Mouse (Mus musculus) MEL (cell line): ENCODE measurements around the gene Zp3. TPM values are rescaled to one million over a fixed set of nuclear protein-coding genes. Genes with fewer than 3 reads are reported as not detected.

ENCODE experiments used
- DNase-seq: peaks from one replicate; pipeline ENCODE4 v3.0.0; 2011; ENCODE audit warnings: low read depth, low spot score
- H3K27ac ChIP-seq: 2 replicates; pipeline ENCODE4 v1.5.1; 2012; ENCODE audit warnings: low read depth, mild to moderate bottlenecking, control low read depth, low read length, moderate library complexity; ENCODE audit not compliant: control insufficient read depth
- H3K27me3 ChIP-seq, 2 experiments: fragments of 150-350 bp in 1 of 2; sonication (generic) in 1 of 2; 2 replicates each; pipeline ENCODE4 v1.6.1; 2012; ENCODE audit warnings: low read length in 2 of 2, mild to moderate bottlenecking in 2 of 2, improper control_type of control experiment in 1 of 2, moderate library complexity in 1 of 2; ENCODE audit not compliant: insufficient read depth in 2 of 2, control insufficient read depth in 1 of 2
- H3K36me3 ChIP-seq, 2 experiments: 2 replicates each; pipeline ENCODE4 v1.6.1; 2012 to 2014; ENCODE audit warnings: low read length in 2 of 2, improper control_type of control experiment in 1 of 2, inconsistent platforms in 1 of 2, mild to moderate bottlenecking in 1 of 2; ENCODE audit not compliant: insufficient read depth in 2 of 2, control insufficient read depth in 1 of 2
- H3K4me1 ChIP-seq, 2 experiments: fragments of 150-350 bp in 1 of 2; sonication (generic) in 1 of 2; 2 replicates each; pipeline ENCODE4 v1.6.1; 2012; ENCODE audit warnings: low read length in 2 of 2, improper control_type of control experiment in 1 of 2, mild to moderate bottlenecking in 1 of 2; ENCODE audit not compliant: insufficient read depth in 2 of 2, control insufficient read depth in 1 of 2
- H3K4me3 ChIP-seq, 2 experiments: fragments of 150-350 bp in 1 of 2; sonication (generic) in 1 of 2; 2 replicates each; pipeline ENCODE4 v1.5.1; 2012; ENCODE audit warnings: low read depth in 2 of 2, low read length in 2 of 2, mild to moderate bottlenecking in 2 of 2, moderate library complexity in 2 of 2, control low read depth in 1 of 2, improper control_type of control experiment in 1 of 2; ENCODE audit not compliant: control insufficient read depth in 1 of 2, insufficient read depth in 1 of 2
- H3K79me2 ChIP-seq: 2 replicates; pipeline ENCODE4 v1.6.1; 2012; ENCODE audit warnings: mild to moderate bottlenecking, low read length, moderate library complexity; ENCODE audit not compliant: control insufficient read depth, poor library complexity, insufficient read depth
- H3K9ac ChIP-seq: 2 replicates; pipeline ENCODE4 v1.6.1; 2012; ENCODE audit warnings: low read depth, mild to moderate bottlenecking, control low read depth, low read length, moderate library complexity; ENCODE audit not compliant: control insufficient read depth, poor library complexity, severe bottlenecking
- H3K9me3 ChIP-seq: fragments of 150-350 bp; sonication (generic); replicated peaks from 2 replicates; pipeline ENCODE4 v1.6.1; 2012; ENCODE audit warnings: mild to moderate bottlenecking, low read length, improper control_type of control experiment, moderate library complexity; ENCODE audit not compliant: insufficient read depth
- CHD2 ChIP-seq: IDR thresholded peaks from 2 replicates; pipeline ENCODE4 v1.6.1; 2011; ENCODE audit warnings: low read length, improper control_type of control experiment
- E2F4 ChIP-seq: IDR thresholded peaks from 2 replicates; pipeline ENCODE4 v1.6.1; 2011; ENCODE audit warnings: low read depth, low read length, improper control_type of control experiment, borderline replicate concordance
- ELF1 ChIP-seq: IDR thresholded peaks from 2 replicates; pipeline ENCODE4 v1.6.1; 2014; ENCODE audit warnings: low read depth, mild to moderate bottlenecking, inconsistent platforms, low read length, improper control_type of control experiment, moderate library complexity
- EP300 ChIP-seq, 2 experiments: IDR thresholded peaks; 2 replicates each; pipeline ENCODE4 v1.6.1; 2011; ENCODE audit warnings: improper control_type of control experiment in 2 of 2, low read length in 2 of 2, low read depth in 1 of 2, mild to moderate bottlenecking in 1 of 2
- ETS1 ChIP-seq: IDR thresholded peaks from 2 replicates; pipeline ENCODE4 v1.6.1; 2012; ENCODE audit warnings: low read depth, mild to moderate bottlenecking, inconsistent platforms, low read length, improper control_type of control experiment, moderate library complexity
- GABPA ChIP-seq: IDR thresholded peaks from 2 replicates; pipeline ENCODE4 v1.6.1; 2012; ENCODE audit warnings: low read depth, mild to moderate bottlenecking, inconsistent platforms, low read length, improper control_type of control experiment, moderate library complexity
- JUND ChIP-seq: IDR thresholded peaks from 2 replicates; pipeline ENCODE4 v1.6.1; 2011; ENCODE audit warnings: low read depth, mild to moderate bottlenecking, improper control_type of control experiment, low read length
- MAX ChIP-seq: IDR thresholded peaks from 2 replicates; pipeline ENCODE4 v1.6.1; 2011; ENCODE audit warnings: low read length, improper control_type of control experiment
- MAZ ChIP-seq: IDR thresholded peaks from 2 replicates; pipeline ENCODE4 v1.6.1; 2012; ENCODE audit warnings: low read depth, mild to moderate bottlenecking, inconsistent platforms, low read length, improper control_type of control experiment
- MXI1 ChIP-seq: IDR thresholded peaks from 2 replicates; pipeline ENCODE4 v1.6.1; 2011; ENCODE audit warnings: mild to moderate bottlenecking, low read depth, low read length, improper control_type of control experiment
- MYC ChIP-seq: IDR thresholded peaks from 2 replicates; pipeline ENCODE4 v1.6.1; 2011; ENCODE audit warnings: low read depth, mild to moderate bottlenecking, low read length, improper control_type of control experiment, moderate library complexity
- NRF1 ChIP-seq: IDR thresholded peaks from 2 replicates; pipeline ENCODE4 v1.6.1; 2014; ENCODE audit warnings: low read depth, mild to moderate bottlenecking, inconsistent platforms, low read length, improper control_type of control experiment, moderate library complexity; ENCODE audit not compliant: poor library complexity, insufficient read depth, severe bottlenecking
- POLR2AphosphoS2 ChIP-seq: IDR thresholded peaks from 2 replicates; pipeline ENCODE4 v1.6.1; 2011; ENCODE audit warnings: low read length, improper control_type of control experiment
- POLR2AphosphoS5 ChIP-seq: IDR thresholded peaks from 2 replicates; pipeline ENCODE4 v1.6.1; 2012; ENCODE audit warnings: low read depth, borderline replicate concordance, mild to moderate bottlenecking, inconsistent platforms, low read length, moderate library complexity, mixed read lengths
- RAD21 ChIP-seq: IDR thresholded peaks from 2 replicates; pipeline ENCODE4 v1.6.1; 2011; ENCODE audit warnings: mild to moderate bottlenecking, low read depth, low read length, improper control_type of control experiment
- RCOR1 ChIP-seq: IDR thresholded peaks from 2 replicates; pipeline ENCODE4 v1.6.1; 2012; ENCODE audit warnings: low read depth, mild to moderate bottlenecking, inconsistent platforms, low read length, improper control_type of control experiment
- SMC3 ChIP-seq: IDR thresholded peaks from 2 replicates; pipeline ENCODE4 v1.6.1; 2011; ENCODE audit warnings: low read depth, low read length, improper control_type of control experiment
- USF2 ChIP-seq, 2 experiments: IDR thresholded peaks; 2 replicates each; pipeline ENCODE4 v1.6.1; 2011 to 2012; ENCODE audit warnings: improper control_type of control experiment in 2 of 2, low read length in 2 of 2, borderline replicate concordance in 1 of 2, inconsistent platforms in 1 of 2, low read depth in 1 of 2, mild to moderate bottlenecking in 1 of 2; ENCODE audit not compliant: insufficient read depth in 1 of 2
- ZC3H11A ChIP-seq: IDR thresholded peaks from 2 replicates; pipeline ENCODE4 v1.6.1; 2012; ENCODE audit warnings: low read depth, mild to moderate bottlenecking, inconsistent platforms, low read length, improper control_type of control experiment
- ZKSCAN1 ChIP-seq: IDR thresholded peaks from 2 replicates; pipeline ENCODE4 v1.6.1; 2012; ENCODE audit warnings: low read depth, mild to moderate bottlenecking, inconsistent platforms, low read length, improper control_type of control experiment, moderate library complexity
- ZMIZ1 ChIP-seq: IDR thresholded peaks from 2 replicates; pipeline ENCODE4 v1.6.1; 2012; ENCODE audit warnings: low read depth, mild to moderate bottlenecking, inconsistent platforms, low read length, improper control_type of control experiment, moderate library complexity
- ZNF384 ChIP-seq: IDR thresholded peaks from 2 replicates; pipeline ENCODE4 v1.6.1; 2012; ENCODE audit warnings: low read depth, mild to moderate bottlenecking, inconsistent platforms, low read length, improper control_type of control experiment
- polyA plus RNA-seq, 2 experiments: library from polyadenylated mRNA; stranded (reverse) in 1 of 2; unstranded in 1 of 2; fragments of >175 nt in 1 of 2; fragments of >200 nt in 1 of 2; gene quantifications; 2 replicates each; pipeline versions ENCODE4 v1.2.1 to v1.2.4; 2012; ENCODE audit warnings: low replicate concordance in 2 of 2, low read depth in 1 of 2; ENCODE audit not compliant: insufficient read length in 2 of 2, insufficient read depth in 1 of 2, missing spikeins in 1 of 2
- total RNA-seq: library from RNA; depleted of rRNA; stranded (reverse); fragments of 300-350 nt; gene quantifications from 2 replicates; pipeline ENCODE4 v1.2.3, GENCODE M21; 2012

Gene Zp3
- total and polyA plus RNA-seq, 3 experiments, result not detected

- H3K27ac ChIP-seq, result peak overlapping the region; percentile 60
Measured at GRCm38 (mm10) chr5:135950710-135951412, 29.0 kb upstream of the Zp3 start.

GRCm38 (mm10) chr5:135951660-135952059 lies 28.2 kb upstream of the Zp3 start:
- DNase-seq, result peak; percentile 59
- H3K27ac ChIP-seq, result peak overlapping the region; percentile 60
- TF ChIP-seq MXI1 (peak; percentile 26; the same call in 1 of the 2 replicates), MAX (peak; percentile 78), ZMIZ1 (no peak), ELF1 (0 out of 2 replicates have a peak, but pooled peaks have one; percentile 18), ZNF384 (peak; percentile 84), MYC (peak; percentile 90)
- H3K79me2 ChIP-seq, result no peaks in the 10 kb centered on the region
- H3K4me3 ChIP-seq, result no peak overlapping the region
- H3K9me3 ChIP-seq, result no peaks in the 10 kb centered on the region
- peak overlapping the region; percentile 4; the same call in 1 of the 2 replicates for H3K9ac ChIP-seq
- H3K36me3 ChIP-seq, result peaks cover 0 to 16% of the 10 kb centered on the region in 2 experiments; a peak in 2 of 4 replicates
- no peaks in the 10 kb centered on the region for H3K27me3 ChIP-seq
- H3K4me1 ChIP-seq, result peaks cover 7 to 21% of the 10 kb centered on the region in 2 experiments

More at GRCm38 (mm10) chr5:135950710-135951412, 29.0 kb upstream of the Zp3 start:
- peak; percentile 72 for DNase-seq
- no peaks in the 10 kb centered on the region for H3K27me3 ChIP-seq
- peak overlapping the region; percentile 4 for H3K9ac ChIP-seq
- H3K4me1 ChIP-seq, result peaks cover 5 to 14% of the 10 kb centered on the region in 2 experiments
- H3K79me2 ChIP-seq, result no peaks in the 10 kb centered on the region
- H3K4me3 ChIP-seq, result no peak overlapping the region
- TF ChIP-seq ETS1, result no peak
- TF ChIP-seq MXI1, result no peak
- no peak for TF ChIP-seq ZKSCAN1
- no peak for TF ChIP-seq NRF1
- TF ChIP-seq EP300 (IDR thresholded peaks at IDR 0.05; ENCODE audit: low read depth in 1 of 2, low read length in 2 of 2), result 0 out of 4 replicates have a peak, but pooled peaks of 1 of the 2 experiments have one; percentile 25
- TF ChIP-seq ZC3H11A, result no peak
- no peak for TF ChIP-seq MAZ
- no peak for TF ChIP-seq POLR2AphosphoS2
- peak; percentile 64; the same call in 1 of the 2 replicates for TF ChIP-seq GABPA
- no peak for TF ChIP-seq RCOR1
- 0 out of 2 replicates have a peak, but pooled peaks have one; percentile 21 for TF ChIP-seq ZNF384
- no peak for TF ChIP-seq CHD2
- no peak for TF ChIP-seq SMC3
- no peak for TF ChIP-seq USF2 (IDR thresholded peaks at IDR 0.05; ENCODE audit: borderline replicate concordance in 1 of 2, insufficient read depth in 1 of 2, low read depth in 1 of 2, low read length in 2 of 2)
- TF ChIP-seq POLR2AphosphoS5, result no peak
- TF ChIP-seq E2F4, result no peak
- TF ChIP-seq RAD21, result no peak
- no peak for TF ChIP-seq JUND
- TF ChIP-seq, all 39 proteins: peak for 3
- Histone ChIP-seq H3K36me3 (peaks cover 0 to 10% of the 10 kb centered on the region in 2 experiments; a peak in 2 of 4 replicates), H3K9me3 (no peaks in the 10 kb centered on the region)
